Mouse (Mus musculus) CD8-positive naive resting alpha-beta T cell, adult 57 days (primary cell): ENCODE data around the gene Clip2. TPM values are rescaled to one million over a fixed set of nuclear protein-coding genes. Genes with fewer than 3 reads are reported as not detected.

Experiments
- total RNA-seq: library from RNA; stranded (reverse); gene quantifications from one replicate; pipeline ENCODE4 v1.2.4, GENCODE M21; 2023

Clip2 gene
- total RNA-seq = 2.7 TPM

DNA sequence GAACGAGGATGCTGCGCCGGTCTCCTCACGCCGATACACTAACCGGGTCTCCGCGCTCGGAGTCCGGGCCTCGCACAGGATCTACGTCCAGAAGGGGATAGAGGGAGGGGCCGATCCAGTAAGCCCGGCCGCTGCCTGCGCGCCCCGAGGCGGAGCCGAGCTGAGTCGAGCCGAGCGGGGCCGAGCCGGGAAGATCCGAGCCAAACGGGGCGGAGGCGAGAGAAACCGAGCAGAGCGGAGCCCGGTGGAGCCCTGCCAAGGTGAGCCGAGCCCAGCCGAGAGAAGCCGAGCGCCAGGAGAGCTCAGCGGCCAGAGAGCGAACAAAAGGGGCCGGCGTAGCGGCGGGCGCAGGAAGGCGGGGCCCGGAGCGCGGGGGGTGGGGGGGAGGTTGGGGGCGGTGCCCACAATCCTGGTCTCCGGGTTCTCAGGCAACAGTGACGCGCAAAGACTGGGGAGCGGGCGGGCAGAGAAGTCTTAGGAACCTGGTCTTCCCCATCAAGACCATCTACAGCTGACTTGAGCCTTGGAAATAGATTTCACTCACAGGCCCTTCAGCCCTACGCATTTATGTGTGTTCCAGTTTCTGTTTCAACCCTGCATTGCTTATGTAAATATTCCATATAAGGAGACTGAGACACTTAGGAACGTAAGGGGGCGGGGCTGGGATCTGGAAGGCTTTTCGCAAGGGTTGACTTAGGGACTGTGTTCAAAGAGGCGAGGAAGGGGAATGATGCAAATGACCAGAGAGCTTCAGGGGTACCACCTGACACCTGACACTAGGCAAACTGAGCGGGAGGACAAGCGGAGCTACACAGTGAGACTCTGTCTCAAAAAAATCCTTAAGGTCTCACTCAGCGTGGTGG, at the start of gene Clip2:
TSS of gene Clip2 (minus strand) at position 325 of the 863 bp plus-strand sequence.

DNA sequence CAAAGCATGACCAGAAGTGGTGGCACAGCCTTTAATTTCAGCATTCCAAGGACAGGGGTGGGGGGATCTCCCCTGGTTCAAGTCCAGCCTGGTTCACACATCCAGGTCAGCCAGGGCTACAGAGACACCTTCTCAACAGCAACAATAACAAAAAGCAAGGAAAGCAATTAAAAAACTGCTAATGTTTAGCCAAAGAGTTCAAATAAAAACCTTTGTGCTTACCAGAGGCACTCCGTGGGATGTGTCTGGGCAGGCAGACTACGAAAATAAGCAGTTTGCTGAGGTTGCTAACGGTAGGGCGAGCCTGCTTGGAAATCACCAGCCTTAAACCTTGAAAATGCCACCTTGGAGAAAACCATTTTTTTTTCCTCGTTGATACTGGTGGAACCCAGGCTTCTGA, 28.9 kb upstream of the Clip2 start, which contains the start of gene Rfc2:
TSS of gene Rfc2 (plus strand) at position 221 of the 400 bp plus-strand sequence.

DNA sequence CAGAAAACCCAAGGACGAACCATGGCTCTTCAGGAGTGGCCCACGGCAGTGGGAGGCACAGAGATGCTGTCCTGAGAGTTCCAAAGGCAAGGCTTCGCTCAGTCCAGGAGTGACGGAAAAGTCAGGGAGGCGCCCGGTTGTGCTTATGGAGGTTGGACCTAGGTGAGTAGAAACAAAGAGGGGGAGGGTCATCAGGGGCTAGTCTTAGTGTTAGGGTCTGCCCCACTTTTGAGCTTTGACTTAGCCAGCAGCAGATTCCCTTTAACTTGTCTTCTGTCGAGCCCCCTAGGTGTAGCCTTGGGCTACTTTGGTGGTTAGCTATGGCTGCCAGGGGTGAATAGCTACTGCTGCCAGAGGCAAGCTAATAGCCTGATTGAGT, 7.8 kb upstream of the Clip2 start, which contains the start of gene Syna:
TSS of gene Syna (minus strand) at position 101 of the 379 bp plus-strand sequence.

DNA sequence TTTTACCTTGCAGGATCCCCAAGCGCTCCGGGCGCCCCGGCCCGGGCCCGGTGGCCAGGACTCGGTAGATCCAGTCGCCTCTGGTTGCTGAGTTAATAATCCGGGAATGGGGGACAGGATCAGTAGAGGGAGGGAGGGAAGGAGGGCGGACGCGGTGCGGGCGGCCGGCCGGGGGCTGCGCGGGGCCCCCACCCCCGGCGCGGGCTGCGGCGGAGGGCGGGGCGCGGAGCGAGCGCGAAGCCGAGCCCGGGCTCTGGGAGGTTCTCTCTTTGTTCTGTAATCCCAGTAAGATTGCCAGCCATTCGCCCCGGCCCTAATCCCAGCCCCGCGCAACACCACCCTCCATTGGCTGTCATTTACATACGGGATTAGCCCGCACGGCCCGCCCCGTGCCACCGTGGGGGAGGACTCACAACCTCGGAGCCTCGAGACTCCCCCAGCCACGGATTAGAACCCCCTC, 95.7 kb downstream of the Clip2 start, which contains the start of gene Gtf2ird1:
TSS of gene Gtf2ird1 (minus strand) at position 214 of the 460 bp plus-strand sequence.

Other genes with a start within 250 kb of the Clip2 start
- 241 TPM for gene Gtf2i, start 237.7 kb downstream of the Clip2 start, total RNA-seq
- gene Gtf2ird1, start 95.7 kb downstream of the Clip2 start, total RNA-seq = 9.4 TPM
- gene Syna, start 7.7 kb upstream of the Clip2 start, total RNA-seq = not detected
- gene Rfc2, start 28.9 kb upstream of the Clip2 start, total RNA-seq = 67.7 TPM
- 19.7 TPM for gene Lat2, start 62.6 kb upstream of the Clip2 start, total RNA-seq
- 230 TPM for gene Eif4h, start 87.1 kb upstream of the Clip2 start, total RNA-seq
- gene Limk1, start 136.2 kb upstream of the Clip2 start, total RNA-seq = 28.9 TPM
- not detected for gene Eln, start 194.9 kb upstream of the Clip2 start, total RNA-seq